Mouse (Mus musculus) stomach, postnatal 0 days (tissue): ENCODE results near the gene Oas1a.
"Not testable (repeated sequence)": the region's sequence is repeated elsewhere in the genome, so short reads cannot be mapped to it uniquely, and the experiment has no call there.

Experiments used
- CTCF ChIP-seq: IDR thresholded peaks from 2 replicates; pipeline ENCODE4 v1.5.1; 2016; ENCODE audit warnings: antibody characterized with exemption, low read depth, mild to moderate bottlenecking, moderate library complexity
- EP300 ChIP-seq: optimal IDR thresholded peaks from 2 replicates; pipeline ENCODE3; 2016; ENCODE audit warnings: antibody characterized with exemption

- TF ChIP-seq CTCF, EP300: not testable (repeated sequence)
Measured at GRCm38 (mm10) chr5:120887413-120887812, 19.9 kb downstream of the Oas1a start, which contains the start of gene Oas1g.
